Mouse (Mus musculus) 3T3-L1 (cell line): ENCODE results near the gene Smad6.

Experiments
- DNase-seq: peaks from one replicate; pipeline ENCODE4 v3.0.0-alpha.2; 2015; ENCODE audit warnings: low read depth, low spot score

The Smad6 gene

GRCm38 (mm10) chr9:63915976-63916375 is 105.9 kb downstream of the Smad6 start:
- peak; percentile 82 for DNase-seq

- no peak for DNase-seq
Observed at GRCm38 (mm10) chr9:63914944-63915343, 106.9 kb downstream of the Smad6 start.

GRCm38 (mm10) chr9:63912051-63912450 is 109.8 kb downstream of the Smad6 start:
- DNase-seq, result peak; percentile 48

GRCm38 (mm10) chr9:63909618-63910017 is 112.2 kb downstream of the Smad6 start:
- DNase-seq, result peak; percentile 84

- no peak for DNase-seq
Observed at GRCm38 (mm10) chr9:63904543-63904942, 117.3 kb downstream of the Smad6 start.
